Mouse (Mus musculus) ES-E14 (cell line): ENCODE data around the gene Card9. TPM values are rescaled to one million over a fixed set of nuclear protein-coding genes. Genes with fewer than 3 reads are reported as not detected.

Experiments
- DNase-seq: peaks from one replicate; pipeline ENCODE4 v3.0.0-alpha.2; 2013; ENCODE audit warnings: low read depth, low spot score
- H3K27ac ChIP-seq: 2 replicates; pipeline ENCODE4 v1.5.1; 2012; ENCODE audit warnings: low read depth, mild to moderate bottlenecking, low read length, moderate library complexity, mixed read lengths; ENCODE audit not compliant: poor library complexity, insufficient read depth, severe bottlenecking
- H3K36me3 ChIP-seq: 2 replicates; pipeline ENCODE4 v1.6.1; 2012; ENCODE audit warnings: mild to moderate bottlenecking, low read length, moderate library complexity, mixed read lengths; ENCODE audit not compliant: control insufficient read depth, poor library complexity, insufficient read depth, severe bottlenecking
- H3K4me1 ChIP-seq, 2 experiments: fragments of 150-350 bp in 1 of 2; sonication (generic) in 1 of 2; 2 replicates each; pipeline ENCODE4 v1.6.1; 2012; ENCODE audit warnings: low read length in 2 of 2, mild to moderate bottlenecking in 1 of 2, mixed read lengths in 1 of 2; ENCODE audit not compliant: control insufficient read depth in 2 of 2, insufficient read depth in 2 of 2, poor library complexity in 1 of 2
- H3K4me3 ChIP-seq, 2 experiments: fragments of 150-350 bp in 1 of 2; sonication (generic) in 1 of 2; 2 replicates each; pipeline ENCODE4 v1.5.1; 2012; ENCODE audit warnings: low read length in 2 of 2, low read depth in 1 of 2, mild to moderate bottlenecking in 1 of 2, mixed read lengths in 1 of 2; ENCODE audit not compliant: insufficient read depth in 1 of 2, poor library complexity in 1 of 2, severe bottlenecking in 1 of 2
- H3K9ac ChIP-seq: 2 replicates; pipeline ENCODE4 v1.6.1; 2012; ENCODE audit warnings: low read depth, mild to moderate bottlenecking, low read length, mixed read lengths; ENCODE audit not compliant: poor library complexity, insufficient read depth, severe bottlenecking
- H3K9me3 ChIP-seq: fragments of 150-350 bp; sonication (generic); 2 replicates; pipeline ENCODE4 v1.6.1; 2012; ENCODE audit warnings: low read depth, mild to moderate bottlenecking, low read length; ENCODE audit not compliant: control insufficient read depth, insufficient read depth
- CHD2 ChIP-seq: IDR thresholded peaks from 2 replicates; pipeline ENCODE4 v1.6.1; 2014; ENCODE audit warnings: mild to moderate bottlenecking, low read depth, low read length, inconsistent platforms
- HCFC1 ChIP-seq: IDR thresholded peaks from 2 replicates; pipeline ENCODE4 v1.6.1; 2012; ENCODE audit warnings: low read length, inconsistent platforms, borderline replicate concordance; ENCODE audit not compliant: insufficient read depth
- MAFK ChIP-seq: IDR thresholded peaks from 2 replicates; pipeline ENCODE4 v1.6.1; 2014; ENCODE audit warnings: mild to moderate bottlenecking, low read depth, low read length, inconsistent platforms; ENCODE audit not compliant: insufficient read depth
- ZC3H11A ChIP-seq: IDR thresholded peaks from 2 replicates; pipeline ENCODE4 v1.6.1; 2012; ENCODE audit warnings: low read depth, mild to moderate bottlenecking, inconsistent platforms, low read length, borderline replicate concordance
- ZNF384 ChIP-seq: IDR thresholded peaks from 2 replicates; pipeline ENCODE4 v1.6.1; 2012; ENCODE audit warnings: low read depth, low read length, inconsistent platforms
- in situ Hi-C, 2 experiments: fragments of 600-800 bp; cut with MboI; formaldehyde crosslinking; loops; one replicate each; pipeline ENCODE4 v1.15.1; 2025; ENCODE audit warnings: low sequenced_read_pairs in 2 of 2, inconsistent platforms in 1 of 2; ENCODE audit not compliant: unreplicated experiment in 2 of 2
- total RNA-seq: library from RNA; depleted of rRNA; stranded (reverse); fragments of 300-350 nt; gene quantifications from 2 replicates; pipeline ENCODE4 v1.2.3, GENCODE M21; 2012; rRNA removed

Gene Card9
- total RNA-seq, 1 experiment = 0.76 TPM

DNA sequence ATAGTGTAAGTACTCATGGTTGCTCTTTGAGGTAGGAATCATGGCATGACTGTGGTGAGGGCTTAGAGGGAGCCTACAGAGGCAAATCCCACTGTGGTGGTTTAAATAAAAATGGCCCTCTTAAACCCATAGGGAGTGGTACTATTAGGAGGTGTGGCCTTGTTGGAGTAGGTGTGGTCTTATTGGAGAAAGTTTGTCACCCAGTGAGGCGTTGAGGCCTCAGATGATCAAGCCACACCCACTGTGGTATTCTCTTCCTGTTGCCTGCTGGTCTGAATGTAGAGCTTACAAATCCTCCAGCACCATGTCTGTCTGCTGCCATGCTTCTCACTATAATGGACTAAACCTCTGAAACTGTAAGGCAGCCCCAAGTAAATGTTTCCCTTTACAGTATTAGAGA lies 56.0 kb downstream of the Card9 start:
- Histone ChIP-seq H3K9me3 (no peaks in the 10 kb centered on the region), H3K36me3 (no peaks in the 10 kb centered on the region), H3K9ac (no peak overlapping the region), H3K4me1 (peaks cover 0 to 12% of the 10 kb centered on the region in 2 experiments; a peak in 2 of 4 replicates), H3K4me3 (no peak overlapping the region), H3K27ac (no peak overlapping the region)
- no peak for TF ChIP-seq ZC3H11A
- no peak for TF ChIP-seq MAFK
- TF ChIP-seq HCFC1 = no peak
- TF ChIP-seq ZNF384 = no peak
- TF ChIP-seq CHD2 = no peak
- in situ Hi-C loops = loop anchor here in 1 of 2 experiments (25.0 kb wide), 1 partner anchor 258 kb away; no protein-coding TSS in a partner anchor
- no peak for DNase-seq

Other genes starting within 250 kb of the Card9 start
- gene Nacc2, start 237.7 kb downstream of the Card9 start, total RNA-seq = 4.8 and 6.0 TPM in 2 replicates
- gene Lhx3, start 152.6 kb downstream of the Card9 start, total RNA-seq = 0.13 TPM in 1 of 2 replicates, not detected in the other
- gene Qsox2, start 123.4 kb downstream of the Card9 start, total RNA-seq = 32.0 and 59.7 TPM in 2 replicates
- gene Ccdc187, start 66.4 kb downstream of the Card9 start, total RNA-seq = 0.18 and 0.90 TPM in 2 replicates
- 9.4 and 13.9 TPM in 2 replicates for gene Gpsm1, start 45.4 kb downstream of the Card9 start, total RNA-seq
- 6.8 and 8.0 TPM in 2 replicates for gene Dnlz, start 8.8 kb downstream of the Card9 start, total RNA-seq
- 79.2 and 128 TPM in 2 replicates for gene Snapc4, start 19.7 kb upstream of the Card9 start, total RNA-seq
- gene Entr1, start 28.4 kb upstream of the Card9 start, total RNA-seq = 87.8 and 90.4 TPM in 2 replicates
- 133 and 149 TPM in 2 replicates for gene Pmpca, start 28.4 kb upstream of the Card9 start, total RNA-seq
- 10.4 and 13.6 TPM in 2 replicates for gene Inpp5e, start 48.3 kb upstream of the Card9 start, total RNA-seq
- gene Sec16a, start 84.3 kb upstream of the Card9 start, total RNA-seq = 47.3 and 62.5 TPM in 2 replicates
- gene Notch1, start 155.7 kb upstream of the Card9 start, total RNA-seq = 34.9 and 77.8 TPM in 2 replicates
- 104 and 156 TPM in 2 replicates for gene Egfl7, start 219.1 kb upstream of the Card9 start, total RNA-seq
- not detected in 2 replicates for gene Gm20532, start 225.7 kb upstream of the Card9 start, total RNA-seq
- 60.4 and 88.2 TPM in 2 replicates for gene Agpat2, start 243.5 kb upstream of the Card9 start, total RNA-seq